Mouse (Mus musculus) bone marrow macrophage, adult 2 months (primary cell): ENCODE data around the gene Ccdc90b. TPM values are rescaled to one million over a fixed set of nuclear protein-coding genes. Genes with fewer than 3 reads are reported as not detected.

Experiments used
- H3K27ac ChIP-seq: 2 replicates; pipeline ENCODE4 v1.5.1; 2012; ENCODE audit warnings: low read depth, low read length; ENCODE audit not compliant: insufficient read depth
- H3K4me1 ChIP-seq: 2 replicates; pipeline ENCODE4 v1.6.1; 2012; ENCODE audit warnings: low read length; ENCODE audit not compliant: control insufficient read depth, insufficient read depth
- H3K4me3 ChIP-seq: 2 replicates; pipeline ENCODE4 v1.5.1; 2012; ENCODE audit warnings: mild to moderate bottlenecking, low read length, moderate library complexity; ENCODE audit not compliant: insufficient read depth
- CTCF ChIP-seq: IDR thresholded peaks from 2 replicates; pipeline ENCODE4 v1.5.1; 2012; ENCODE audit warnings: low read depth, mild to moderate bottlenecking, low read length, moderate library complexity
- POLR2A ChIP-seq: IDR thresholded peaks from 2 replicates; pipeline ENCODE4 v1.6.1; 2012; ENCODE audit warnings: mild to moderate bottlenecking, low read depth, low read length, borderline replicate concordance
- polyA plus RNA-seq: library from polyadenylated mRNA; stranded (reverse); fragments of >200 nt; gene quantifications from 2 replicates; pipeline ENCODE4 v1.2.4, GENCODE M21; 2012; ENCODE audit not compliant: missing spikeins, insufficient read depth, insufficient read length

Ccdc90b gene
- 22.1 and 22.2 TPM in 2 replicates for polyA plus RNA-seq

- TF ChIP-seq POLR2A (no peak), CTCF (no peak)
Measured at GRCm38 (mm10) chr7:92560986-92561876, at the start of gene Ccdc90b. TSS of gene Ccdc90b (plus strand) at chr7:92561149.

GRCm38 (mm10) chr7:92520397-92520796, 40.6 kb upstream of the Ccdc90b start:
- Histone ChIP-seq H3K27ac (no peak overlapping the region), H3K4me3 (no peak overlapping the region), H3K4me1 (no peaks in the 10 kb centered on the region)
- TF ChIP-seq CTCF (no peak), POLR2A (no peak)

More at GRCm38 (mm10) chr7:92560986-92561876, at the start of gene Ccdc90b:
- peak within 1 kb of the TSS; percentile 50 for H3K27ac ChIP-seq
- H3K4me1 ChIP-seq: peaks cover 8% of the 10 kb centered on the region
- peak within 1 kb of the TSS; percentile 72 for H3K4me3 ChIP-seq

GRCm38 (mm10) chr7:92520820-92521219, 40.1 kb upstream of the Ccdc90b start:
- no peaks in the 10 kb centered on the region for H3K4me1 ChIP-seq
- TF ChIP-seq CTCF (no peak), POLR2A (no peak)
- H3K27ac ChIP-seq: no peak overlapping the region
- H3K4me3 ChIP-seq: no peak overlapping the region

GRCm38 (mm10) chr7:92529245-92529644, 31.7 kb upstream of the Ccdc90b start:
- Histone ChIP-seq H3K27ac (no peak overlapping the region), H3K4me1 (no peaks in the 10 kb centered on the region), H3K4me3 (no peak overlapping the region)
- no peak for TF ChIP-seq POLR2A
- TF ChIP-seq CTCF: no peak

GRCm38 (mm10) chr7:92532351-92533036, 28.5 kb upstream of the Ccdc90b start:
- H3K4me1 ChIP-seq: no peaks in the 10 kb centered on the region
- no peak for TF ChIP-seq CTCF
- TF ChIP-seq POLR2A: no peak

GRCm38 (mm10) chr7:92546763-92547162, 14.2 kb upstream of the Ccdc90b start:
- Histone ChIP-seq H3K27ac (no peak overlapping the region), H3K4me3 (no peak overlapping the region), H3K4me1 (no peaks in the 10 kb centered on the region)
- no peak for TF ChIP-seq CTCF
- no peak for TF ChIP-seq POLR2A

More at GRCm38 (mm10) chr7:92532351-92533036, 28.5 kb upstream of the Ccdc90b start:
- no peak overlapping the region for H3K4me3 ChIP-seq
- H3K27ac ChIP-seq: no peak overlapping the region

- TF ChIP-seq CTCF (no peak), POLR2A (no peak)
- H3K4me3 ChIP-seq: no peak overlapping the region
Measured at GRCm38 (mm10) chr7:92550248-92550989, 10.5 kb upstream of the Ccdc90b start.

GRCm38 (mm10) chr7:92550990-92551392, 10.0 kb upstream of the Ccdc90b start:
- H3K27ac ChIP-seq: no peak overlapping the region
- H3K4me1 ChIP-seq: no peaks in the 10 kb centered on the region
- H3K4me3 ChIP-seq: no peak overlapping the region
- TF ChIP-seq POLR2A: no peak
- no peak for TF ChIP-seq CTCF

More at GRCm38 (mm10) chr7:92550248-92550989, 10.5 kb upstream of the Ccdc90b start:
- H3K4me1 ChIP-seq: no peaks in the 10 kb centered on the region
- no peak overlapping the region for H3K27ac ChIP-seq

- Histone ChIP-seq H3K4me1 (peaks cover 4% of the 10 kb centered on the region), H3K27ac (no peak overlapping the region), H3K4me3 (no peak overlapping the region)
- TF ChIP-seq POLR2A (no peak), CTCF (no peak)
Measured at GRCm38 (mm10) chr7:92558744-92559143, 2.2 kb upstream of the Ccdc90b start.

GRCm38 (mm10) chr7:92566775-92567174, 5.8 kb downstream of the Ccdc90b start:
- peaks cover 12% of the 10 kb centered on the region for H3K4me1 ChIP-seq
- no peak for TF ChIP-seq POLR2A
- no peak for TF ChIP-seq CTCF

More at GRCm38 (mm10) chr7:92566775-92567174, 5.8 kb downstream of the Ccdc90b start:
- Histone ChIP-seq H3K27ac (no peak overlapping the region), H3K4me3 (no peak overlapping the region)
